Mouse (Mus musculus) brain, adult 2 months (tissue): Measurements from ENCODE around the gene Grb2.
"Not testable (repeated sequence)": the region's sequence is repeated elsewhere in the genome, so short reads cannot be mapped to it uniquely, and the experiment has no call there.

Source experiments
- DNase-seq: peaks from one replicate; pipeline ENCODE4 v3.0.0; 2011; ENCODE audit warnings: low read depth, low spot score

Grb2 gene

DNA sequence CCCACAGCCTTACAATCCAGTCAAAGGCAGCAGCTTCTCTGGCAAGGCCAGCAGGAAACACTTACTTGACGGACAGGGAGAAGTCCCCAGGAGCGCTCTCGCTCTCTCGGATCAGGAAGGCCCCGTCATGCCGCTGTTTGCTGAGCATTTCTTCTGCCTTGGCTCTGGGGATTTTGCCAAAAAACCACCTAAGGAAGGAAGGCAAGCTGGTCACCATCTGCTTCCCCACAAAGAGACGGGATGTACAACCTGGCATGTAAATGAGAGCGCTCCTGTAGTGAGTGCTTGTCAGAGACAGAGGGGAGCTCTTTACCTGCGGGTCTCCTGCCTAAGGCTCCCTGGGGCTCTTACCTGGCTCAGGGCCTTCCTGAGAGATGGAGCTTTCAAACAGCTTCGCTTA, 58.7 kb downstream of the Grb2 start:
- peak; percentile 99 for DNase-seq

DNA sequence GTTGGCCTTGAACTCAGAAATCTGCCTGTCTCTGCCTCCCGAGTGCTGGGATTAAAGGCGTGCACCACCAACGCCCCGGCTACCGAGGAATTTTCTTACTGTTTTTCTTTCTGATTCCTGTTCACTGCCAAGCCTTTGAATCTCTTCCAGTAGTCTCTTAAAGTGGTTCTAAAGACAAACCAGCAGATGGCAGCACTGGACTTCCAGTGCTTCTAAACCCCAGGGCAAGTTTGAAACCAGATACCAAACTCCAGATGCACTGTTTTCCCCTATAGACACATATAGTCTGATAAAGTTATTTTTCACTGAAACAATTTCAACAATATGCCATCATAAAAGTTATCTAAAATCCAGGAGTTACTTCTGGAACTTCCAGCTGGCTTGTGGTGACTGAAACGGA, 60.9 kb downstream of the Grb2 start:
- peak; percentile 92 for DNase-seq

DNA sequence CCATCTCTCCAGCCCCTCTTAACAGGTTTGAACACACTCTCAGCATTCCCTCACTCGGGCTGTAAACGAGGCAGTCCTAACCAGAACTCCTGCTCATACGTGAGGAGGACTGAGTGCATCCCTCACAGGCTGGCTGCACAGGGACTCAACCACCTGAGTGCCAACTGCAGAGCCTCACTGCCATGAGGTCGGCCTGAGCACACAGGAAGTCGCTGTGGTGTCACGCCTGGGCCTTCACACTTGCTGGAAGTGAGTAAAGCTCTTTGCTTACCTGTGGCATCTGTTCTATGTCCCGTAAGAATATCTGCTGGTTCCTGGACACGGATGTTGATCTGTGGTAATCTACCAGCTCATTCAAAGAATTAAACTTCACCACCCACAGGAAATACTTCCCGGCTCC, 62.0 kb downstream of the Grb2 start:
- DNase-seq = no peak

DNA sequence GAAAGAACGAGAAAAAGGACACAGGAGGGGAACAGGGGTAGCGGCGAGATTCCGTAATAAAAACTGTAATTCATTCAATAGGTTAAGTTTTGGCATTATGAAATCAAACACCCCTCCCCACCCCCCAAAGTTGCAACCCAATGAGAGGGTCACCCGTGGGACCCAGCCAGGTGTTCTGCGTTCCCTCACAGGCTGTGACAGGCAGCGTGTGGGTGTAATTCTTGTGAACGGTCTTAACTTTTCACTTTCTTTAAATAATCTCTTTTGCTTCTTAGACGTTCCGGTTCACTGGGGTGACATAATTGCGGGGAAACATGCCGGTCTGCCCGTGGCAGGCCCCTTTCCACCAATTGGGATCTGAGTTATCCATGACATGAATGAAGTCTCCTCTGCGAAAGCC, 62.9 kb downstream of the Grb2 start:
- not testable (repeated sequence) for DNase-seq

DNA sequence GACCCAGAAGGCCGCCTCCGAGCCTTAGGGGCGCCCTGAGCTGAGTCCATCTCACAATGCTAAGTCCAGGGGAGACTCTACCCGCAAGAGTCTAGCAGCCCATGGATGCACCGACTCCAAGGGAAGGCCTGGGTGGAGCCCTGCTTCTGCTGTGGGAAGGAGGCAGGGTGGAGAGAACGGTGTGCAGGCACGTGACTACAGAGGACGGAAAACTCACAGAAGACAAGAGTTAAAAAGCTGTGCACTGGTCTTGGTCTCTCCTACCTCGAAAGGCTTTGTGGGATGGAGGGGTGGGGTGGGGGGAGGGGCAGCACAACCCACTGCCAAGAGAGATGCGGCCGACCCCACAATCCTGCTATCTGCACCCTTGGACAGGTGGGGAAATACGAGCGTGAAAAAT, 64.1 kb downstream of the Grb2 start:
- DNase-seq = no peak

DNA sequence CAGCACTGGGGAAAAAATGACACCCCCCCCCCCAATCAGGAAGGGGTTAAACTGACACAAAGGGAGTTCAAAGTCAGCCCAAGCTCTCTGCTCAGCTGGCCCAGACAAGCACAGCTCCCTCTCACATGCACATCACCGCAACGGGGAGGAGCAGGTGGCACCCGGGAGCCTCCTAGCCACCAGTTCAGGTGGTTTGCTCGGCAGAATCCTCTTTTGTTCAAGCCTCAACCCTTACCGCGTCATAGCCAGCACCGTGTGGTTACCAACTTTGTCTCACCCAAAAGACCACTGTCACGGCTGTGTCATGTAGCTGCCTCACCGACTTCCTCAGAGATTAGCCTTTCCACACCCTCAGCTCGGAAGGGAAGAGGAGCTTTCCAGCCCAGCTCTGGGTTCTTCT, 65.1 kb downstream of the Grb2 start:
- no peak for DNase-seq

DNA sequence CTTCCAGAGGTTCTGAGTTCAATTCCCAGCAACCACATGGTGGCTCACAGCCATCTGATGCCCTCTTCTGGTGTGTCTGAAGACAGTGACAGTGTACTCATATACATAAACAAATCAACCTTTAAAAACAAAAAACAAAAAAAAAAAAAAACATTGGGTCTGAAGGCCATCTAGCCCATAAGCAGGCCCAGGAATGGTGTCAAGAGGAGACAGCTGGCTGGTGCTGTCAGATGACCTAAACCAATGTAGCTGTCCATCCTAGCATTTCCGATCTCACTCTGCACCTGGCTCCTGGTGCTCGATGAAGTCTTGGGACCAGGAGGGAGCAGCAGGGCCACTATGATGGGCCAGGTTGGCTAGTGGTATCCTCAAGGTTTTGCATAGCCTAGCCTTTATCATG, 65.7 kb downstream of the Grb2 start:
- DNase-seq = no peak

DNA sequence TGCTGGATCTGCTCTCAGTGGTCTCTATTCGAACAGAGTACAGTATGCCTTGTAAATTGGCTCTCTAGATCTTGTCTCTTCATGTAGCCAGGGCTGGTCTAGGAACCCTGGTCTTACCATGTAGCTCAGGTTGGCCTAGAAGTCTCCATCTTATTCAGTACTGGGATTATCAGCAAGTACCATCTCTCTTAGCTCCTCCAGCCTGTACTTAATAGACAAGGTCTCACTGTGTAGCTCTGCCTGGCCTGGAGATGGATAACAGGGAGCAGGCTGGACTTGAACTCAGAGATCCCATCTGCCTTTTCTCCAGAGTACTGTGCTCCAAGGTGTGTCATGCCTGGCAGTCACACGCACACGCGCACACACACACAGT, 66.7 kb downstream of the Grb2 start:
- no peak for DNase-seq

DNA sequence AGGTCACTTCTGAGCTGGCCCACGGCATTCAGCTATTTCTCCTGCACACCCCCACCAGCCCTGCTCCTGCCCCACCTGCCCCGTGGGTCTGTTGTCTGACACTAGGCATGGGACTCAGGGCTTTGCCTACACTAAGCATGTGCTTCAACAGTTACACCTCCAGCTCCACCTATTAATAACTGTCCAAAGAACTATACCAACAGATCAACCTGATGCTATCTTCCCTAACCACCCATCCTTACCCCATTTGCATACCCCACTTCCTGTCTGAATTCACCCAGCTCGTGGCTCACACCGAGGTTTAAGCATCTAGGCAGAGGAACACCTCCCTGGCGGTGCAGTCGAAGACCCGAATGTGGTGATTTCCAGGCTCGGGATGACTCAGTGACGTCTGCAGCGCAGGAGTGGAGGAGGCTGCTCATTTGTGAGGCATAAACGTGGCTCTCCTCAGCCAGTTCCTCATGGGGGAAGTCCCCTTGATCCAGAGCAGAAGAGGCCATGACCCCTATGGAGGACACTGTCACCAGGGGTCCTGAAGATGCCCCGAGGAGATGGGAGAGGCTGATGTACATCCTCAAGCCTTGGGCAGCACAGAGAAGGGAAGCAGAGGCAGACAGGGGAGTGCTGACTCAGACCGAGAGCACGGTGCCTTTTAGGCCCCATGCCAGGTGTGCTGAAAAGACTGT, 67.3 kb downstream of the Grb2 start:
- peak; percentile 74 for DNase-seq

DNA sequence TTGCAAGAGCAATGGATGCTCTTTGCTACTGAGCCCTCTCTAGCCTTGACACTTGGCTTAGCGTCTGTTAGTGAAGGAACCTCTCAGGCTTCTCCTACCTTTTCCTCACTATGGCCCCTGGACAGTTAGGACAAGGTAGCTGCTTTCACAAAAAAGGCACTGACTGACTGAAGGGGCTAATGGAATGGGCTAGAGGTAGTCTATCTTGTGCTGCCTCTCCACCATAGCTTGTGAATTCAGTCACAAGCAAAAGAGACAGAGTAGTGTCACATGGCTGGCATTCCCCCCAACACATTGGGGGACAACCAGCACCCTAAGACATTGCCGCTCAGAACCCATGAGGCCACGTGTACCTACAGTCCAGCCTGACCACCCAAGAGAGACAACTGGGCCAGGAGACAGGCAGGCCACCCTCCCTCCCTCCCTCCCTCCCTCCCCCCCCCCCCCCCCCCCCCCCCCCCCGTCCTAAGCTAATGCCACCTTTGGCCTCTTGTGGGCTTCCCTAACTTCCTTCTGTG, 68.0 kb downstream of the Grb2 start:
- DNase-seq = no peak

DNA sequence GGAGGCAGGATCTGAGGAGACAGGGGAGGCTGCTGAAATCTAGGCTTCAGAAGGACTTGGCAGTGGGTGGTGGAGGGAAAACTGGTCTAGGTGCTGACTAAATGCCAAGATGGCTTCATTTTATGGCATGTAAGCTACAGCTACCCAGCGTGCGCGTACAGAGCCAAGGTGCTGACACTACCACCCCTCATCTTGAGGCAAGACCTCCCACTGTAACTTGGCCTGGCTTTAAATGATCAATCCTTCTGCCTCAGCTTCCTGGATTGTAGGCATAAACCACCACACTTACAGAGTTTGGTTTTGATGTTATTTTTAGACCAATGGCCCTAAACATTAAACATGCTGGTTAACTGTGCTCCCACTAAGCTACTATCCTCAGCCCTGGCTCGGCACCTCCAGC, 68.9 kb downstream of the Grb2 start:
- DNase-seq = no peak

DNA sequence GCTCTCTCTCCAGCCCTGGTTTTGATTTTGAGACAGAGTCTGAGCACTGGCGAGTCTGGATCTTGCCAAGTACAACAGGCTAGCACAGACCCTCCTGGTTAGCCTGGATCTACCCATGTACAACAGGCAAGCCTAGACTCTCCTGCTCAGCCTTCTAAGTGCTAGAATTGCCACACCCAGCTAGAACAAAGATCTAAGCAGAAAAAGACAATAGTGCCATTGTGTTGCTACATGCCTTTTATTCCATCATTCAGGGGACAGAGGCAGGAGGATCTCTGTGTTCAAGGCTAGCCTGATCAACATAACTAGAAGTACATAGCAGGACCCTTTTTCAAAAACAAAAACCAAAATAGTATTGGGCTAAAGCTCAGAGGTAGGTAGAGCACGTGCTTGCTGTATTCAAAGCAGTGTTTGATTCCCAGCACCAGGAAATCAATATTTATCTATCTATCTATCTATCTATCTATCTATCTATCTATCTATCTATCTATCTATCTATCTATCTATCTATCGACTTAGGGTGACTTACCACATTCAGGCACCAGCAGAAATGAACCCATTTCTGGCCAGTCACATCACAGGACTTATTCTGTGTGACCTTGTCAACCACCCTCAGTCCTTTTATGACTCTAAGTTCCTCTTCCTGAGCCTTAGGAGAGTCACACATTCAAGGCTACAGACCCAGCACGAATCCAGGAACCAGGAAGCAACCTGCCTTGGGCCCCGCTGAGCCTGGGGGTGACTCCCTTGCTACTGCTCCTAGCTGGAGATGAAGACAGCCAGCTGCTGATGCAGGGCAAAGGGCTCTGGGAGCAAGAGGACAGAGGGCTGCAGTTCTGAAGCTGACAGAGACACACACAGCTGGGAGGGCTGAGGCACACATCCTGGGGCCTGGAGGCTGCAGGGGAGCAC, 69.6 kb downstream of the Grb2 start:
- DNase-seq = no peak

DNA sequence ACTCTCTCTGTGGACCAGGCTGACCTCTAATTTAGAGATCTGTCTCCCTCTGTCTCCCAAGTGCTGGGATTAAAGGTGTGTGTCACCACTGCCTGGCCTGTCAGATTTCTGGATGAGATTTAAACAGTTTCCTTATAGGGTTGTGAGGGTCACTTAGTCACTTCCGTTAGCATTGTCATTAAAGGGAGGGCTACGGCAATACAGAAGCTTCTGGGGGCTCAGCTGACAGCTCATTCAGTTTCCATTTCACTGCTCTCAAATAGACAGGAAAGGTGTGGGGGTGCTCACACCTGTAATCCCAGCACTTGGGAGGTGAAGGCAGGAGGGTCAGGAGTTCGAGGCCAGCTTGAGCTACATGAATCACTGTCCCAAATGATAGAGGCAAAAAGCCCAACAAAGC, 71.4 kb downstream of the Grb2 start:
- DNase-seq = no peak

DNA sequence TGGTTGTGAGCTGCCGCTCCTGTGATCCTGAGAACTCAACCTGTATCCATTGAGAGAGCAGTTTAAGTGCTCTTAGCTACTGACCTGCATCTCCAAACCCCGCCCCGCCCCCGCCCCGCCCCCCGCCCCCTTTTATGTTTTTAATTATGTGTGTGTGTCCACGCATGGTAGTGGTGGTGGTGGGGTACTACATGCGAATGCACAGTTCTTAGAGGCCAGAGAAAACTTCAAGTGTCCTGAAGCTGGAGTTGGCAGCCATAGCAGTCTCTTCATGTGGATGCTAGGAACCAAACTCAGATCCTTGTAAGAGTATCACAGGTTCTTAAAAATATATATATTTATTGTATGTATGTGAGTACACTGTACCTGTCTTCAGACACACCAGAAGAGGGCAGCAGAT, 72.9 kb downstream of the Grb2 start:
- no peak for DNase-seq

DNA sequence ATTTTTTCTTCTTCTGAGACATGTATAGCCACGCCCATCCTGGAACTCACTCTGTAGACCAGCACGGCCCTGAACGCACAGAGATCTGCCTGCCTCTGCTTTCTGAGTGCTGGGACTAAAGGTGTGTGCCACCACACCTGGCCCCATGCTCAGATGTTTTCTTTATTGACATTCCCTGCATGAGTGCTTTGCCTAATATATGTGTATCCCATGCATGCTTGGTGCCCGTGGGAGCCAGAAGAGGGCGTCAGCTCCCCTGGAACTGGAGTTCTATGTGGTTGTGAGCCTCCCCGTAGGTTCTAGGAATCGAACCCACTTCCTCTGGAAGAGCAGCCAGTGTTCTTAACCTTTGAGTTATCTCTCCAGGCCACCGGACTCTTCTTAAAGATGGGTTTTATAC, 73.4 kb downstream of the Grb2 start:
- DNase-seq = no peak

DNA sequence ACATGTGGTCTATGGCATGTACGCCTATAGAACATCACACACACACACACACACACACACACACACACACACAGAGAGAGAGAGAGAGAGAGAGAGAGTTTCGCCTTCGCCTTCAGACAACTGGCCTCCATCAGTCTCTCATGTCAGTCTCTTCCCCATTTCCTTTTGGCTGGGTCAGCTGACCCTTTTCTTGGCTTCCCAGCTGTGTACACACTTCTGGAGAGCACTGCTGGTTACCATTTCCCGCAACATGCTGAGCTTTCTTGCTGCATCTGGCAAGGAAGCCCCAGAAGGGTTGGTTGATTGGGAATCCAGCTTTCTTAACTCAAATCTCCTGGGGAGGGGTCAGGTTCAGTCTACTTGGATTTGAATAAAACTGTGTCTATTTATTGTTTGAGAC, 74.3 kb downstream of the Grb2 start:
- no peak for DNase-seq

DNA sequence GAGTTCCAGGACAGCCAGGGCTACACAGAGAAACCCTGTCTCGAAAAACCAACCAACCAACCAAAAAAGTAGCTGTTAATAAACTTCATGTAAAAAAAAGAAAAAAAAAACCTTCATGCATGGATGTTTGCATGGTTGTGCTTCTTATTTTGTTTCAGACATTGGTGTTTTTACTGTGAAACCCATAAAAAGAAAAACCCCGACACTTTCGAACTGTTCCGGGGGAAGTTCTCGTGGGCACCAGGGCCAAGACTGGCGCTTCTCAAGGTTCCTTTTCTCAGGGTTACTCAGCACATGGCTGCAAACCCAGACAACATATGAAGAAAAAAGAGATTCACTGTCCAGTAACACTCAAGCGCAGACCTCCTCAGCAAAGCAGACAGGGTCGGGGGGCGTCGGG, 75.5 kb downstream of the Grb2 start:
- DNase-seq = no peak

DNA sequence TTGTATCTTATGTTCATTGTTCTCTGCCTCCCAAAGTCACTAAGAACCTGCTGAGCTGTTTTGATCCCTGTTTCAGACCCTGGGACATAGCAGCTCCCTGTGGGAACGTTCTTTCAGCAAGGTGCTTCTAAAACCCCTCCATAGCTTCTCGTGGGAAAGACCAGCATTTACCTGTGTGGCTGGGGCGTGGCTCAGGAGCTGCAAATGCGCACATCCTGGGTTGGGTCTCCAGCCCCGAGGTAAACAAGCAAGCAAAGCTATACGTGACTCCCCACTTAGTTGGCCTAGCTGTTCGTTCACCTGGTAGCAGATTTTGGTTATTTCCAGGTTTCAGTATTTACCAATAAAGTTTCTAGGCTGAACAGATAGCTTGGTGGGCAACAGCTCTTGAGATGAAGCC, 76.2 kb downstream of the Grb2 start:
- DNase-seq = no peak

DNA sequence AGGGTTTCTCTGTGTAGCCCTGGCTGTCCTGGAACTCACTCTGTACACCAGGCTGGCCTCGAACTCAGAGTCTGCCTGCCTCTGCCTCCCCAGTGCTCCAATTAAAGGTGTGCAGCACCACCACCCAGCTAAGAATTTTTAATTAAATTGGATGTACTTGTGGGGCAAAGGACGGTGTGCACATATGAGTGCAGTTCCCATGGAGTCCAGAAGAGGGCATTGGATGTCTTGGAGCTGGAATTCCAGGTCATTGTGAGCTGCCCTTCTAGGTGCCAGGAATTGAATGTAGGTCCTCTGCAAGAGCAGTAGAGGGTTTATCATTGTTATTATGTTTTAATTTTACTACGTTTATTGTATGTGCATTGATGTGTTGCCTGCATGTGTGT, 76.9 kb downstream of the Grb2 start:
- peak; percentile 69 for DNase-seq

DNA sequence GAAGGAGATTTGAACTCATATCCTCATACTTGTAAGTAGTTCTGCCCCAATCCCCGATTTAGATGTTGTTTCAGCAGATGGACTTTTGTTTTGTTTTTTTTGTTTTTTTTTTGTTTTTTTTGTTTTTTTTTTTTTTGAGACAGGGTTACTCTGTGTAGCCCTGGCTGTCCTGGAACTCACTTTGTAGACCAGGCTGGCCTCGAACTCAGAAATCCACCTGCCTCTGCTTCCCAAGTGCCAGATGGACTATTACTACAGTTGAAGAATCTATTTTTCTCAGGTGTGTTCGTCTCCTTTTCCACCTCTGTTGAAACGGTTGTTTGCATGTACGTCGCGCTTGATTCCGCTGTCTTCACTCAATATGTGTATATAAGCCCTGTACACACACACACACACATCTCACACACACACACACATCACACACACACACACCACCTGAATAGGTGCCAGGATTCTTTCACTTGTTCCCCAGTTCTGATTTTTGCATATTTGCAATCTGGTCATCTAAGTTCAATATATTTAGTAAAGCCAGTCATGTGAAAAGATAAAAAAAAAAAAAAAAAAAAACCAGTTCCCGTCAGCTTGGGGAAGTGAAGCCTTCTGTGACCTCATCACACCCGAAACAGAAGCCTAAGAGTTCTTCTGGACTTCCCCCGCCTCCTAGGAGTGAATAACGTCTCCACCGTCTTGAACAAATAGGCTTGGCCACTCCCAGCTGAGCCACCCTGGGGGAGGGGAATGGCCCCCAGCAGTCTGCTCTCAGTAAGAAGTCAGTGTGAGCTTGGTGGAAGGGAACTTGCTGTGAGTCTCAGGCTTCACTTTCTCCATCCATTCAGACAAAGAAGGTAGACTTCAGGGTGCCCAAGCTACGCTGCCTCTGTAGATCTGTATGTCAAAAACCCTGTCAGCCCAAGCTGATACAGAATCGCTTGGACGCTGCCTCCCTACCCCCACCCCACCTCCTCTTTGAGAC, 77.6 kb downstream of the Grb2 start:
- DNase-seq = peak; percentile 61

DNA sequence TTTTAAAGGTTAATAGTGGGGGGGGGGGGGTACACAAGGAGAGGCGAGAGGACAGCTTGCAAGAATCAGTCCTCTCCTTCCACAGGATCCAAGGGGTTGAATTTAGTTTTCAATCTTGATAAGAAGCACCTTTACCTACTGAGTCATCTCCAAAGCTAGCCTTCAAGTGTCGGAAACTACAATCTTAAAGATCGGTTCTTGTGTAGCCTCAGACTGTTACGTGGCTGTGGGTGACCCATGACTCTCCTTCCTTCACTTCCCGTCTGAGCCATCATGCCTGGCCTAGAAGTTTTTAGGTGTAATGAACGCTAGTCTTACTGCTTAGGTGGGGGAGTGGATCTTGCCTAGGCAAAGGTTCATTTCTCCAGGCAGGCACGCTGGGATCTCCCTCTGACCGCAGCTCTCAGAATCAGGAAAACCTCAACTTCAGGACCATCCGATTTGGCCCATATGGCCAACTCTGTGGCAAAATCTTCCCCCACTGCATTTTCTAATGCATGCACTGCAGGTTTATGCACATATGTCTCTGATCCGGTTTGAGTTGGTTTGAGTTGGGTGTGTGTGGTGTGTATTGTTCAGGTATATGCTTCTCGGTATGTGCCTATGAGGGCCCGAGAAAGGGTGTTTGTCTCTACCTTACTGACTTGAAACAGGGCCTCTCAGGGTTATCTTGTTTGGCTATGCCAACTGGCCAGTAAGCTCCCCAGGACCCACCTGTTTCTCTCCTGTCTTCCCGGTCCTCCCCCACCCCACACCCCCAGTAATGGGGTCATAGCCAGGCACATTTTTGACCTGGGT, 78.5 kb downstream of the Grb2 start:
- no peak for DNase-seq
